Mouse (Mus musculus) frontal cortex, postnatal 14 days (tissue): Measurements from ENCODE around the gene Osbpl6.

ENCODE experiments used
- DNase-seq, 2 experiments: peaks; one replicate each; pipeline ENCODE4 v3.0.0; 2022; ENCODE audit warnings: low spot score in 2 of 2

The Osbpl6 gene

DNA sequence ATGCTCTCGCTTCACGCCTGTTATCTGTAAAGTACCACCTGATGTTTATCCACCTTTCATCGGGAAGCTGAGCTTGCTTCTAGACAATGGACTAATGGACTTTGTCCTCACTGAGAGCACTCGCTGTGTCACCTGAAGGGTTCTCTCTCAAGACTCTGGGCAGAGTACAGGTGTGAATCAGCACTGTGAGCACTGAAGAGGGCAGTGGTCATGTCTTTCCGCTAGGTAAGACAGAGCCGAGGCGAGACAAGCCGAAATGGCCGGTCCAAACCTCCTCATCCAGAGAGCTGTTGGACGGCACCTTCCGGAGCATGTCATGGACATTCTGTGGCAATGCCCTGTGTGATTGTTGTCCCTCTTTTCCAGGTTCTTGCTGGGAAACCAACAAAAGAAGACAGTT, 92.6 kb downstream of the Osbpl6 start:
- DNase-seq = no peak

DNA sequence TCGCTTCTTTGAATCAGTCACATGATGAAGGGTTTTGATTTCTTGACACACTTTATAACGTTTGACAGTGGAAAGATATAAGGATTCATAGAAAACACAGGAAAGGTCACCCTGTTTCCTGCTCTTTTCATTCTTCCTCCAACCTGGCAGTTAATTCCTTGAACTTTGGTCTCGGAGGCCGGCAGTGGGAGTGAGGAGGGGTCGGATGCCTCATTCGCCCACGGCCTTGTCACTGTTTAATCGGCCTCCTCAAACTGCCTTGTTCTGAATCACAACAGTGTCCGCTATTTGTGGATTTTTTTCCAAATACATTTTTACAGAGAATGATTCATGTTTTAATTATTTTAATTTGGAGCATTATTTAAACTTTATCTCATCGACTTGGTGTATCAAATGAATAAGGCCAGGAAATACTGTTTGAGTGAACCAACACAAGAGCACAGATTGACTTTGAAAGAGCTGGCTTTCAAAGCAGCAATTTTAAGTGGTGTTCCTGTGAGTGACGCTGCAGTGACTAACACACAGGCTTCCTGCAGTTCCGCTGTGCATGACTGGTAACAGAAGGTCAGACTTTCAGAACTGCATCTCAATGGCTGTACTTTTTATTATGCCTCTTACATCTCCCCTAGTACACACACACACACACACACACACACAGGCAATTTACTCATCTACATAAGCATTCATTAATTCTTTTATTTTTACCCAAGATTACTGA, 98.0 kb downstream of the Osbpl6 start:
- DNase-seq = no peak

DNA sequence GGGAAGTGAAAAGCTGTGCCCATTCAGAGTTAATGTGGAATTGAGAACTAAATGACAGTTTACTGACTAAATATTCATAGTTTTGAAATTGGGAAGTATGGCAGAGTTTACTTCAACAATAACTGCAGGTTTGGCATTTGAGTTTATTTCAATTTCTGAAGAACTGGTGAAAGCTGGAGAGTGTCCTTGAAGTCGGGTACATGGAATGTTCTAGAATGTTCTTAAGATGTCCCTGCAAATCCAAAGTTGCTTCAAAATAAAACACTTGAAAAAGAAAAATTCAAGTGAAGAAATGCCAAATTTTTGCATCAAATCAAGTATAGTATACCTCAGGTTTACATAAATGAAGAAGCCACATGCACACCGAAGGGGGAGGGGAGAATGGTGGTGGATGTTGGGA, 98.7 kb downstream of the Osbpl6 start:
- no peak for DNase-seq

DNA sequence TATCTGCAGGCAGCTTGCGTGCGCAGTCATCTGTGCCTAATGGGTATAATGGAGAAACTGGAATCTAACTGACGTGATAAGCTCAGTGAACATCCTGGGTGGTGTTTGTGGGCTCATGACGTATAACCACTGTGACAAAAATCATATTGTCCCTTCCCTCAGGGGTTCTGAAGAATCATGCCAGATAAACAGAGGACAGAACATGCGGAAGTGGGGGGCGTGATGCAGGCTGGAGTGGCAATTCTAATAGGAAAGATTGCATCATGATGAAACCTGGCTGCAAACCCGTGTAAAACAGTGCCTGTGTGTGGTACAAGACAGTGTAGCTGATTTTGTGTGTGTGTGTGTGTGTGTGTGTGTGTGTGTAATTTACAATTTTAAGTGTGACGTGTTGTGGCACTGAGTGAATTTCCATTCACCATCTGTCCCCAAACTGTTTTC, 105.0 kb downstream of the Osbpl6 start:
- no peak for DNase-seq

DNA sequence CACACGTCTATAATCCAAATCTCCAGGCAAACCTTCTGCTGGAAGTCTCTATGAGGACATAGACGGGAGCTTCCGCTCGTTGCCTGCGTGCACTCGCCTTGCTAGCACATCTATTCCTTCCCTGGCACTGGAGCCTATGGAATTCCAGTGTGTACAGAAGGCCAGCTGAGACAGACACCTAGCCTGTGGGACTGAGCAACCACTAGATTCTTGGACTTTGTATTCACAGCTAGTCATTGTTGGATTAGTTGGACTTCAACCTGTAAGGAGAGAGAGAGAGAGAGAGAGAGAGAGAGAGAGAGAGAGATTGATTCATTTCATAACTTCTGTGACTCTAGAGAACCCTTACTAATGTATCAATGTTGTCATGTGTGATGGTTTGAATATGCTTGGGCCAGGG, 105.8 kb downstream of the Osbpl6 start:
- DNase-seq = no peak

DNA sequence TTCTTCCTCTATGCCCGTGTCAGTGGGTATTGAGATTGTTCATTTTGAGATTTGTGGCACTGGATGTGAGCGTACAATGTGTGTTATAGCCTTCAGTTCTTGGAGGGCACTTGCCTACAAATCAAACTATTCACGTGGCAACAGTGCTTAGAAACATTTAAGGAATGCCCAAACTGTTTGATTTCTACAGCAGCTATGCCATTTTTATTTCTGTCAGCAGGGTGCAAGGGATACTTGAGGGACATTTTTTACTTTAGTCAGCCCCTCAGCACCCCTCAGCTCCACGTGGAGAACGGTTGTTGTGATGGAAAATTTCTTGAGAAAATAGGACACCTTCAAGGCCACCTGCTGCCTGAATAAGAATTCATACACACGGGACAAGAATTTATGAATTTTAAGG, 106.6 kb downstream of the Osbpl6 start:
- DNase-seq = no peak

DNA sequence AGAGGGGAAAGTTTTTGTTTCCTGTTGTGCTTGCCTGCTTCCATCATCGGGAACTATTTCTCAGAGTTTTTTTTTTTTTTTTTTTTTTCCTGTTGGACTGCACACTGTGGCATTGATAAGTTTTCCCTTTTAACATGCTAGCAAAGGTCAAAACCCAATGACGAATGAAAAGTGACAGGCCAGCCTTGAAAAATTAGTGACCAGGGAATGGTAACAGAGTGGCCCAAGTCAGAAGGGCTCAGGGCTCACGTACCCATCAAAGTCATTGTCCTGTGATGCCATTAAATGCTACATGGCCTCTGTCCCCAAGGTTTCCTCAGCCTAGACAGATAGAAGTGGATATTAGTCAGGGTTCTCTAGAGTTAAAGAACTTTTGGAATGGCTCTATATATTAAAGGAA, 107.0 kb downstream of the Osbpl6 start:
- no peak for DNase-seq

DNA sequence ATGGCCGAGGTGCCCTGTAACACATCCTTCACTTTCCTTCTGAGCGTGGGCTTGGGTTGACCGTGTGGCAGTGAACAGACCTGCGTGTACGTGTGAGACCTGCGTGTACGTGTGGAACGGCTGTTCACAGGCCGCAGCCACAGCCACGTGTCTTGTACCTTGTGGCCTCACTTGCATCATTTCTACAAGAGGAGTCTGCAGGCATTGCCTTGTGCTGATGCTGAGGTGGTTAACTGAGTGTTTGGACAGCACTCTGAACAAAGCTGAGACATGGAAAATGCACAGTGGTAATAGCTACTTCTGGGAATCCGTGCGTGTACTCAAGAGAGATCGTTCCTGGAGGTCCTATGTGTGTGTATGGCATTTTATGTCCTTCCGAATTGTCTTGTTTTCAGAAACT, 111.2 kb downstream of the Osbpl6 start:
- no peak for DNase-seq

DNA sequence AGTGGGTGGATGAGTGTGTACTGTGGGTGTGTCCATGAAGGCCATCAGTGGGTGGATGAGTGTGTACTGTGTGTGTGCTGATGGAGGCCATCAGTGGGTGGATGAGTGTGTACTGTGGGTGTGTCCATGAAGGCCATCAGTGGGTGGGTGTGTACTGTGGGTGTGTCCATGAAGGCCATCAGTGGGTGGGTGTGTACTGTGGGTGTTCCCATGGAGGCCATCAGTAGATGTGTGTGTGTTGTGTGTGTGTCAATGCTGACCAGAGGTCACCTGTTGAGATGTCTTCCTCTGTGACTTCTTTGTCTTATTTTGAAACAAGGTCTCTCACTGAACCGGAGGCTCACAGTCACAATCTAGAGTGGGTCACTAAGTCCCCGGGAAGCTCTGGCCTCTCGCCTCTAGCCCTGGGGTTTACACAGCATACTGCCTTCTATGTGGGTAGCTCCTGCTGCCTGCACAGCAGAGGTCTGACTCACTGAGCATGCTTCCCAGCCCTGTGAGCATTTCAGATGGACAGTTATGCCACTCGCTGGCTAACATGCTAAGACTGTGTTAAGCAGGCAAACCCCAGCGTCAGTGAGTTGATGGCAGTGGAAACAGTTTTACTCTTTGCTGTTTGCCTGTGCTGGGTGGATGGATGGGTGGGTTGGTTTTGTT, 112.2 kb downstream of the Osbpl6 start:
- DNase-seq = no peak

DNA sequence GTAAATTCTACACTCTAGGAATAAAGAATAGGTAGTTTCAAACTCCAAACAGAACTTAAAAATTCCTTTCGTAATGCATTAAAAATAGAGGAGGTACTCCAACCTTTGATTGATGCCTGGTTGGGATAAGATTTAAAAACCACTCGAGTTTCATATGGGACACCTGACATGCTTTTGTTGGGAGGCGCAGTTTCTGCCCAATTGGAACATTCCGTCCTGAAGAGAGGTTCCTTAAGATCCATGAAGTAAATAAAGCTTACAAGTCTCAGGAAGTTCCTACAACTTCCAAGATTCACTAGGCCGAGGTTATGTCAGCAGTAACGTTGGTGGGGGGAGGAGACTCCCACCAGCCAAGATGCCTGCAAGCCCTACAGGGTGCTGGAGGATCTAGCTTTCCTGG, 115.3 kb downstream of the Osbpl6 start:
- DNase-seq = no peak

DNA sequence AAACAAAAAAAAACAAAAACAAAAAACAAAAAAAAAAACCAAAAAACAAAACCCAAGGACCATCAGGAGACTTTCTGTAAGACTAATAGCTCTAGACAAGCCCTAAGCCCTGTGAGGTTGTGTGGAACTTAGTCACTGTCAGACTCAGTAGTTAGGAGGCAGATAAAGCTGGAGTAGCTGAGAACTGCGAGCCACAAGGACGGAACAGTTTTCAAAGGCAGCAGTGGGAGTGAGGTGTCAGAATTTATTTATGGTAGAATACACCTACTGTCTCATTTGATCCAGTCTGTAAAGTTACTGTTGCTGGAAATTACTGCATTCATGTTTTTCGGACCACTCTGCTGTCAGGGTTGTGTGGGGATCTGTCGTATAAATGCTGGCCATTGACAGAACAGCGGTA, 118.1 kb downstream of the Osbpl6 start:
- no peak for DNase-seq

DNA sequence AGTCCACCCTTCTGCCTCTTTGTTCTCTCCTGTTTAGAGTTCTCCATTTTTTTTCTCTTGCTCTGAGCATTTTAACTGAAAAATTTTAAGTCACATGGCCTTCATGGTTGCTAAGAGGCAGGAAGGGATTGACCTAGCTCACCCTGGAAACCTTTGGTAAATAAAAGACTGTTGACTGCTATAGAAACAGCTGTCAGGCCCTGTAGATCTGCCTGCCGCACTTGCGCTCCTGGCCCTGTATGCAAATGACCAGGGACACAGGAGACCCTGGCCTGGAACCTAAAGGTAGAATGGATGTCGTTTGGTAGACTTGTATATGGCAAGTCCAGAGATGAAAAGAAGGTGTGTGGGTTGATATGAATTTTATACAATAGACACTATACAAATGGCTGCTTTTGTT, 119.3 kb downstream of the Osbpl6 start:
- DNase-seq = no peak

DNA sequence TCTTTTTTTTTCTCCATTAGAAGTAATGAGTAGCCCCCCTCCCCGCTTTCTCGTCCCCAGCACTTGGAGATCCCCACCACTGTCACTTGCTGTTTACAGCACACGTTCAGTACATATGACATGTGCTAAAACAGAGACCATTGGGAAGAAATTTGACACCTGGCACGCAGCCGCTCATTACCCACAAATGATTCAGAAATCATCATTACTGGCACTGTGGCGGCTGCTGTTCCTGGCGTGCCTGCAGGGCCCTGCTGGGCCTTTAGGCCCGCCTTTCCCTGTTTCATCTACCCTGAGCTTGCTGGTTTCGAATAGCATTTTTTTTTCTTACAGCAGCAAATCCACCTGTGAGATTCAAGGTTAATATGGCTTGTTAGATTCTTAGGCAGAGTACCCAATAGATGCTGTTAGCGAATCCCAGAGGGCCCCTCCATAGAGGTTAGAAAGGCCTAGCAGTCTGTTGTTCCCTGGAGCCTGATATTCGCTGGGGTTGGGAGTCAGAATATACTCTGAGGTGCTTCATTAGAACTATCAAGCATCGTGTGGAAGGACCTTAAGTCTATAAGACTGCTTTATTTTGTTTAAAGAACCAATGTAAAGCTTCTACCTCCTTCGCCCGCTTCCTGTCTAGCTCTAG, 126.3 kb downstream of the Osbpl6 start:
- DNase-seq = no peak

DNA sequence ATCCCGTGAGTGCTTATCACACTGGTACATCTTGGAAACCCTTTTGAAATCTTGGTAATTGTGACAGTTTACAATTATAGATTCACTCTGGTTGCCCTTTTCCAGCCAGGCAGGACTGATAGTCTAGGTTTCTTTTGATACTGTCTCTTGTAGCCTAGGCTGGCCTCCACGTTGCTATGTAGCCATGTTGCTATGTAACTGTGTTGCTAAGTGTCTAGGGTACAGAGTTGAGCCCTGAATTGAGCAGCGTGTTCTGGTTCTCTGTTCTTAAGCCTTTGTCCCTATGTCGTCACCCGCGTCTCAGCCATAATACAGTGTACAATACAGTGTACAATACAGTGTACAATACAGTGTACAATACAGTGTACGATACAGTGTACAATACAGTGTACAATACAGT, 128.6 kb downstream of the Osbpl6 start:
- no peak for DNase-seq

DNA sequence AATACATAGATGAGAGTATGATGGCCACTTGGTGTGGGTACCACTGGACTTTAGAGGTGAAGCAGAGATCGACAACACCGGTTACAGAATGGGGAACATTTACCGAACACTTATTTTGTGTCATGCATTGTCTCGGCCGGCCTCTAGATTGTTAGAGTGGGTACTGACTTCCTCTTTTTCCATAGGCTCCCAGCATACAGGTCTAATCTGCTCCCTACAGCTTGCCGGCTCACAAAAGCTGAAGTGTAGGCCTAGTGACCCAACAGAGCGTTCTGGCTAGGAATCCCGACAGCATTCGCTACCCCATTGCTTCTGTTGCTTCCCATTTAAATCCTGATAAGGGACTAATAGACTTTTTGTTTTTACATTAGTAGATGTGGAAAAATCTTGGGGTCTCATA, 135.6 kb downstream of the Osbpl6 start:
- no peak for DNase-seq

DNA sequence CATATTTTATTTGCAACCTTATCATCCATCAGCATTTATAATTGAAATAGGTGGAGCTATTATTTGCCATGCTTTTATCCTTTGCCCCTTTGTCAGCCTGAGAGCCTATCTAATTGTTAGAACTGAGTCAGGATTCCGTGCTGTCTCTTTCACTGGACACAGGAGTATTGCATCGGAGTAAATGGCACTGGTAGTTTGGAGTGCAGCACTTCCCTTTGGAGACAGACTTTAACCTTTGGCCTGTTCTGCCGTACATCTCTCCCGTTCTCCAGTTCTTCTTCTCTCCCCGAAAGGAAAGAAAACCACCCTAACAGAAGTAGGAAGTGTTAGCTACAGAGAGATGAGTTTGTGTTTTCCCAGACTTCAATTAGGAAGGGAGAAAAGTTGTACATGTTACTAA, 136.6 kb downstream of the Osbpl6 start:
- DNase-seq = no peak

DNA sequence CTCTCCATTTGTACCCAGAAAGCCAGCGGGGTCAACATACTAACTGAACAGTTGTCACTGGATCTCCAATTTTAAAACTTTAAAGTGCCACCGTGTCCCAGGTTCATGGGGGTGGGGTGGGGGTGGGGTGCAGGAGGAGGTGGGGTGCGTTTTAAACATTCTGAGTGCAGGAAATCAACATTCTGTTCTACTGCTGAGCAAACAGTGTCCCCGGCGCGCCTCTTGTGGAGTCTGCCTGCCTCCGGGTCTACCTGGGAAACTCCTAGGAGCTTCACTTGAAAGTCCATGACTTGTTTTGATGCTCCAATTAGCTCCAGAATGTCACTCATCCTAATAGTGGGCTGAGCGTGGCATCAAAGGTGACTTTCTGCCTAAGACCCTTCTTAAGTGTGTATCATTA, 139.2 kb downstream of the Osbpl6 start:
- DNase-seq = no peak

DNA sequence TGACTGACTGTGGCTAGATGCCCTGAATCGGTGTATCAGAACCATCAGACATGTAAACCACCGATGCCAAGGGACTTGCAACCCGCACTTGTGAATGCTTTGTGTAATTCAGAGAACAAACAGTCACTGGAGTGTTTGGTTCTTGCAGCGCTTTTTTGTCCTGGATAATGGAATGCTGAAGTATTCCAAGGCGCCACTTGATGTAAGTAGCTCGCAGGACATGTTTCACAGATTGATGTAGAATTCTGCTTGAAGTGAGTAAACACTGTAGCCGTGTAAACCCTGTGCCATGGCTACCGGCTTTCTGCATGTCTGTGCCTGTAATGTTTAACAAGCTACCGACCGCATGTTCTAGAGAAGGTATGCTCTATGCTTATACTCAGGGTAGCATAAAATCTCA, 141.9 kb downstream of the Osbpl6 start:
- no peak for DNase-seq

DNA sequence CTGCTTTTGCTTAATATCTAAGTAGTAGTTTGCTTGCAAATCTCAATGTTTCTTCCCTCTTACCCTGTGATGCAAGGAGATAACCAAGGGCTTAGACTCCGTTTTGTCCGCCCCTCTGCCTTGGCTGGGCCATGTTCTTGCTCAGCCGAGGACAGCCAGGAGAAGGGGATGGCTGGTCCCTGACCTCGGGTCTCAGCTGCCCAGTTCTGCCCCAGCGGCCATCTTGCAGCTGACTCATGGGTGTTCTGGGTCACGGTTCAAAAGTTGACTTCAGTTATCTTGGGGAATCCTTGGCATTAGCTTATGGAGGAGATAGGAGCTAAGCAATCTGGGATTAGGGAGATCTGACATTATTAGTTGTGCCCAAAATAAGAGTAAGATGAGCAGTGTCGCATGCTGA, 142.5 kb downstream of the Osbpl6 start:
- DNase-seq = no peak

DNA sequence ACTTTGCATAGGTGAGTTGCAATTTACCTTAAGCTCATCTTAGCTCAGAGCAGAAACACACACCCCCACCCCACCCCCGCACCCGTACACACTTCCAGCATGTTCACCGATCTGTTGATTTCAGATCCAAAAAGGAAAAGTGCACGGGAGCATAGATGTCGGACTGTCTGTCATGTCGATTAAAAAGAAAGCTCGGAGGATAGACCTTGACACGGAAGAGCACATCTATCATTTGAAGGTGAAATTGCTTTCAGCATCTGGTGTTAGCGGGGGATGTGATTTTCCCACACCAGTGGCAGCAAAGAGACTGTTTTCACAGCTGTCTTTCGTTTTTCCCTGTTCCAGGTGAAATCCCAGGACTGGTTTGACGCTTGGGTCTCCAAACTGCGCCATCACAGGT, 143.0 kb downstream of the Osbpl6 start:
- no peak for DNase-seq

DNA sequence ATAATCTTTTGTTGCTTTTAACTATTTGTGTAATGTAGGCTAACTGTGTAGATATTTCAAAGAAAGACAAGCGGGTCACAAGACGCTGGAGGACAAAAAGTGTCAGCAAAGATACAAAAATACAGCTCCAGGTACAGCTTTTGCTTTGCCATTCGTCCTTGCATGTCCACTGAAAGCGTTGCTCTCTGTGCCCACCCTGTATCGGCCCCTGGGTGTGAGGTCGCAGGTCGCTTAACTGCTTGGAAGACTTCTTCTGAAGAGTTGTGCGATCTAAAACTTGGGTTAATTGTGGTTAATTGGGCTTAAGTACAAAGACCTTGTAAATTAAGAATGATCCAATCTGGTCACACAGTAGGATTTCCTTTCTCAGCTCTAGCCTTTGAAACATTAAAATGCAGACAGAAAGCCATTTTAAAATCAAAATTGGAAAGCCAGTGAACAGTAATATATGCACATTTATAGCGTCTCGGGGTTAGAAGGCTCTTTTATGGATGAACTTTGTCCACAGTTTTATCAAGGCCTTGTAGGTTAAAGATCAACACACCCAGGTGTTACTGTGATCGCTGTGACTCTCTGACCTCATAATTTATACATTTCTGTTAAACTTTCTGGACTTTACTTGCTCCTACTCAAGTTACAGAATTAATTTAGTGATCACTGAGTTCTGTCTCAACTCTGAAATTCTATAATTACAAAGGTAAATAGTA, 149.7 kb downstream of the Osbpl6 start:
- no peak for DNase-seq

DNA sequence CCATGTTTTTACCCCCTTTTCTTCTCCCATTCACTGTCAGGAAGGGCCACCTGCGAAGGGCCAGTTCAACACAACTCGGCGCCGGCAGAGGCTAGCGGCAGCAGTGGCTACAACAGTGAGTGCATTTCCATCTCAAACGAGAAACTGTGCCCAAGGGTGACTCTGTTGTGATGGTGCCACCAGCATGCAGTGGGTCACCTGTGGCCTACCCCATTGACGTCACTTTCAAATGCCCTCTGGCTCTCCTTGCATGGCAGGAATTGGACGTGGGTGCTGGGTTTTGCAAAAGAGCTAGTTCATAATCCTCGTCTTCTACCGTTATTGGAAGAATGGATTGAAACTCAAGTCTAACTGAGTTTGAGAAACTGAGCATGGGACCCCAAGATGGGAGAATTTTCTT, 153.8 kb downstream of the Osbpl6 start:
- DNase-seq = no peak

DNA sequence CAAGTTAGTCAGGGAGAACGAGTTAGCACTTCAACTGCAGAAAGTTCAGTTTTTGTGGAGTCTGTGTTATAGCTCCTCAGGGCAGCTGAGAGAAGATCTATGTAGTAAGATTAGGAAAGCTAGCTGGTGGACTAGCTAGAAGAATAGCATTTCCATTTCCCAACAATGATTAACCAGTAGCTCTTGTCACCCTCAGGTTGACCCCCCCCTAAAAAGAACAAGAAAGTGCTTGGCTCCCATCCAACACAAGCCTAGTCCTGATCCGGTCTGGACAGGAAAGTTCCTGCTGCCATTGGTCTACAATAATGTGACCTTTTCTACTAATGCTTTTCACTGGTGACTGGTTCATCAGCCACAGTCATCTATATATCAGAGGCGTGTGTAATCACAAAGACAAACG, 157.6 kb downstream of the Osbpl6 start:
- DNase-seq = no peak
